Mouse (Mus musculus): Measurements from ENCODE around the gene Cdc42ep2.

- no peak for TF ChIP-seq POLR2A (IDR thresholded peaks at IDR 0.05; ENCODE audit: borderline replicate concordance, low read depth, low read length)
- no peak for TF ChIP-seq CTCF (IDR thresholded peaks at IDR 0.05; ENCODE audit: low read depth, low read length)
Measured at GRCm38 (mm10) chr19:5889211-5889610, 35.4 kb downstream of the Cdc42ep2 start.

All from bone marrow macrophage, adult 2 months (primary cell).